Mouse (Mus musculus) forebrain, embryonic 12.5 days (tissue): ENCODE data around the gene Slc4a5. TPM values are rescaled to one million over a fixed set of nuclear protein-coding genes. Genes with fewer than 3 reads are reported as not detected.
"Not testable (repeated sequence)": the region's sequence is repeated elsewhere in the genome, so short reads cannot be mapped to it uniquely, and the experiment has no call there.

ENCODE experiments used
- ATAC-seq: fragments of 200-750 bp; cut with Nextera tagmentation; 2 replicates; pipeline ENCODE4 v1.8.0; 2017; ENCODE audit warnings: moderate TSS enrichment; ENCODE audit not compliant: low FRiP score
- H3K27ac ChIP-seq: fragments of 300-500 bp; sonication (generic); 2 replicates; pipeline ENCODE4 v1.5.1; 2016; ENCODE audit warnings: mild to moderate bottlenecking
- H3K27me3 ChIP-seq: fragments of 300-500 bp; sonication (generic); 2 replicates; pipeline ENCODE4 v1.6.1; 2016; ENCODE audit warnings: mild to moderate bottlenecking
- H3K36me3 ChIP-seq: fragments of 300-500 bp; sonication (generic); replicated peaks from 2 replicates; pipeline ENCODE4 v1.6.1; 2016; ENCODE audit warnings: mild to moderate bottlenecking
- H3K4me1 ChIP-seq: fragments of 300-500 bp; sonication (generic); 2 replicates; pipeline ENCODE4 v1.6.1; 2016
- H3K4me2 ChIP-seq: fragments of 300-500 bp; sonication (generic); 2 replicates; pipeline ENCODE4 v1.6.1; 2016; ENCODE audit warnings: mild to moderate bottlenecking, moderate library complexity
- H3K4me3 ChIP-seq: fragments of 300-500 bp; sonication (generic); replicated peaks from 2 replicates; pipeline ENCODE4 v1.5.1; 2016; ENCODE audit warnings: mild to moderate bottlenecking
- H3K9ac ChIP-seq: fragments of 300-500 bp; sonication (generic); 2 replicates; pipeline ENCODE4 v1.6.1; 2016; ENCODE audit warnings: mild to moderate bottlenecking
- H3K9me3 ChIP-seq: fragments of 300-500 bp; sonication (generic); 2 replicates; pipeline ENCODE4 v1.6.1; 2016
- WGBS: fragments of 180-500 bp; shearing (Covaris S2); methylation state at CpG from one replicate; pipeline ENCODE4 v1.1.7; 2016; 5-methylcytosine and 5-hydroxymethylcytosine counted together
- polyA plus RNA-seq: library from polyadenylated mRNA; unstranded; fragments of >200 nt; fragmentation: Nextera tagmentation; extraction: Ambion mirVana; gene quantifications from 2 replicates; pipeline ENCODE4 v1.2.1, GENCODE M21; 2016

Gene Slc4a5
- polyA plus RNA-seq, 1 experiment from 2014 or later, result 0.24 TPM

DNA sequence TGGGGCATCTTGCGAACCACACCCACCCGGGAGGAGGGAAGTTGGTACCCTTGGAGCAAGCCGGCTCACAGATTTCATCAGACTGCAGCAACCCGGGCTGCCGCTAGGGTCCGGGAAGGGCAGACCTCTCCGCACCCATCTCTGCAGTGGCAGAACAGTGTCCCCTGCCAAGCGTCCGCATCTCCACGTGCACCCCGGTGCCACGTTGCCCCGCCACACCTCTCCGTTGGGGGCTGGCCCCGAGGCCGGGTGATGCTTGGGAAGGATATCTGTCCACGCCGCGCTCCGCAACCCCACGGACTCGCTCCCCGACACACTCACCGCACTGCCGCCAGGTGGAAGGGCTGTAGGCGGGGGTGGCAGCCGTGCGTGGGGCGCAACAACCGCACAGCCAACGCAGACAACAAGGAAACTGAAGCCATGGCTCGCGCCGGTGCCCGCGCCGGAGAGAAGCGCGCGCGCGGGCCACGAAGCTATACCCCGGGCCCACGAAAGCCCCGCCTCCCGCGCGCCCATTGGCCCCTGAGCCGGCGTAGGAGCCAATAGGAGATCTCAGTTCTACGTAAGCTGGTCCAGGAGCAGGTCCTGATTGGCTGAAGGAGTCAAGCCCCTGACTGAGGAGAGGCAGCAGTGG, 97.6 kb downstream of the Slc4a5 start:
- peak overlapping the region; percentile 86 for H3K9ac ChIP-seq
- peak; percentile 99 for ATAC-seq
- H3K4me3 ChIP-seq, result peak overlapping the region; percentile 93
- H3K27me3 ChIP-seq, result no peaks in the 10 kb centered on the region
- H3K27ac ChIP-seq, result peak overlapping the region; percentile 65; the same call in 1 of the 2 replicates
- peaks cover 16% of the 10 kb centered on the region for H3K4me1 ChIP-seq
- H3K36me3 ChIP-seq, result peaks cover 11% of the 10 kb centered on the region
- no peaks in the 10 kb centered on the region for H3K9me3 ChIP-seq
- WGBS, result under 1% methylated on average over 52 of the region's 52 CpGs
- peak overlapping the region; percentile 77 for H3K4me2 ChIP-seq

DNA sequence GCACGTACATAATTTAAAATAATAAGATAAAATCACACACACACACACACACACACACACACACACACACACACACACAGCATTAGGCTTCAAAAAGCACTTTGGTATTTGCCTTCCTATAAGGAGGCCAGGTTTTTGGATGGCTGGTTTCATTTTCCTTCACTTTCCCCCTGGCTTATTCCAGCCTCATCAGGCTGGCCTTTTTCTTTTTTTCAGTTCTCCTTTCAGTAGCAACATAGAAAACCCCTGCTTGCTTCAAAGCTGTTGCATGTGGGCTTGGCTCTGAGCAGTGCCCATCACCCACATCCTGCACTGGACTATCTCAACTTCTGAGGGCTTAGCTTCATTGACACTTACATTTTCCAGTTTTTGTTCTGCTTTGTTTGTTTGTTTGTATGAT, 102.3 kb downstream of the Slc4a5 start:
- no peak overlapping the region for H3K4me2 ChIP-seq
- no peak overlapping the region for H3K9ac ChIP-seq
- H3K27me3 ChIP-seq, result no peaks in the 10 kb centered on the region
- H3K36me3 ChIP-seq, result no peaks in the 10 kb centered on the region
- peaks cover 10% of the 10 kb centered on the region for H3K4me1 ChIP-seq
- H3K4me3 ChIP-seq, result no peak overlapping the region
- 50% methylated on average over 1 of the region's 1 CpGs for WGBS
- no peaks in the 10 kb centered on the region for H3K9me3 ChIP-seq
- ATAC-seq, result no peak
- H3K27ac ChIP-seq, result no peak overlapping the region

DNA sequence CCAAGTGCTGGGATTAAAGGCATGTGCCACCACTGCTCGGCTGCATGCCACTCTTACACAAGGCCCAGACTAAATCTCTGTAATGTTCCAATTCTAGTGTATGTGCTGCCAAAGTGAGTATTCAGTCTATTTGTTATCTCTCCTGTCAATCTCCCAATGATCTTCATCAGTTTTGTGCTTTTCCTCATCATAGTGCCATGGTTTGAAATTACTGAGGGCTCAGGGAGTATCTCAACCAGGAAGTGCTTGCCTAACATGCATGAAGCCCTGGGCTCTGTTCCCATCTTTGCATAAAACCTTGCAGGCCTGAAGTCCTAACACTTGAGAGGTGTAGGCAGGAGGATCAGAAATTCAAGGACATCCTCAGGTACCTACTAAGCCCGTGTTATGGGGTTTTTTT, 103.2 kb downstream of the Slc4a5 start:
- no peak for ATAC-seq
- WGBS, result 77% methylated on average over 2 of the region's 2 CpGs
- Histone ChIP-seq H3K9me3 (no peaks in the 10 kb centered on the region), H3K4me3 (no peak overlapping the region), H3K27ac (no peak overlapping the region), H3K9ac (no peak overlapping the region), H3K27me3 (no peaks in the 10 kb centered on the region), H3K4me2 (no peak overlapping the region), H3K4me1 (peaks cover 14% of the 10 kb centered on the region), H3K36me3 (no peaks in the 10 kb centered on the region)

GRCm38 (mm10) chr6:83323652-83324419, 104.2 kb downstream of the Slc4a5 start:
- no peak overlapping the region for H3K4me2 ChIP-seq
- H3K27ac ChIP-seq, result no peak overlapping the region
- no peaks in the 10 kb centered on the region for H3K27me3 ChIP-seq
- H3K9ac ChIP-seq, result no peak overlapping the region
- H3K9me3 ChIP-seq, result no peaks in the 10 kb centered on the region
- ATAC-seq, result no peak
- 73% methylated on average over 8 of the region's 8 CpGs for WGBS
- peaks cover 14% of the 10 kb centered on the region for H3K4me1 ChIP-seq
- no peak overlapping the region for H3K4me3 ChIP-seq
- H3K36me3 ChIP-seq, result 0 out of 2 replicates have a peak, but pooled peaks cover under 1% of the 10 kb centered on the region

DNA sequence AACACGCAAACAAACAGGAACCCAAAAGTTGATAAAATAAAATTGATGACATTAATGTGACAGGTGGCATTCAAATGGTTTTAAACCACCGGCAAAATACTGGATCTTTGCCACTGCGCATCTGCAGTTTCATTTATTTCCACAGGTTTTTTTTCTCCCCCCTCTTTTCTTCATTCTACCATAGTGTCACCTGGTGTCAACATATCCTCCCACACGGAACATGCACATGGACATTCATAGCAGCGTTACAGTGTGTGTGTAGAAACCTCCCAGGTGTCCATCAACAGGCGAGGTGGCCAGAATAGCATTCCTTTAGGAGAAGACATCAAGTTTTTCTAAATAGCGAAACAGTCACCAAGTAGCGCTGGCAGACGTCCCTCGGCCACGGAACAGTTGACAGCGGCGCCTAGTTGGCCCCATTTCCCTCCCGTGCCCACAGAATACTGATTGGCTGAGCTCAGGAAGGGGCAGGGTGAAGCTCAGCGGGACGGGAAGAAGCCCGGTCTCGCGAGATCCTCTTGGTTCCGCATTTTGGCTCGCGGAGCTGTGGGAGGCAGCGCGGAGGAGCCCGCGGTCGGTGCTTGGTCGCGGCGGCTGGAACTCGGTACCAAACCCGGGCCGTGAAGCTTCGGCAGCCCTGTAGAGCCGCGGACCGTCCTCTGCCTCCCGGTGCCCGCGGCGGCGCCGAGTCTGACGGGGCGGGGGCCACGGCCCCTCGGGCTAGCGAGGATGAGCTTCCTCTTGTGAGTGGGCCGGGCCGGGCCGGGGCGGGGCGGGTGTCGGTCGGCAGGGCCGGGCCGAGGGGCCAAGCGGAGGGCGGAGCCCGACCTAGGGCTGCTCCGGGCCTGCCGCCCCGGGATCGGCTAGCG, 106.1 kb downstream of the Slc4a5 start, which contains the start of the genes Mthfd2 and Mob1a:
TSS of gene Mthfd2 (minus strand) at position 384 of the 869 bp plus-strand sequence.
TSS of gene Mob1a (plus strand) at position 492 of the 869 bp plus-strand sequence.
- Histone ChIP-seq H3K4me1 (peaks cover 14% of the 10 kb centered on the region), H3K4me2 (peak within 1 kb of the TSS; percentile 78), H3K9ac (peak within 1 kb of the TSS; percentile 98), H3K9me3 (no peaks in the 10 kb centered on the region), H3K4me3 (peak within 1 kb of the TSS; percentile 97), H3K27ac (peak within 1 kb of the TSS; percentile 93), H3K27me3 (no peaks in the 10 kb centered on the region), H3K36me3 (peaks cover 14% of the 10 kb centered on the region)
- peak; percentile 98 for ATAC-seq
- WGBS, result 1% methylated on average over 65 of the region's 65 CpGs

DNA sequence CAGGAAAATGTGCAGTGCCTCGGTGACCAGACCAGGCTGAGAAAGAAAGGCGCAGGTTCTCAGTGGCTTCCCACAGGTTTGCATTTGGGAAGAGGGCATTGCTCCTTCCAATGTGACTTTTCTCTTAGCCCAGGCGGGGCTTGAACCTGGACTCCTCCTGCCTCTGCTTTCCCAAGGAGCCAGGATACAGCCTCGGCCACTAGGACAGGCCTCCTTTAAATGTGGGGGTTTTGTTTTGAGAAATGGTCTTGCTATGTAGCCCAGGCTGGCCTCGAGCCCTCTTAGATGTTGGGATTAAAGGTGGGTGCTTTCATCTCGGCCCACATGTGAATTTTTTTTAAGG, 106.7 kb downstream of the Slc4a5 start:
- peaks cover 14% of the 10 kb centered on the region for H3K4me1 ChIP-seq
- peak overlapping the region; percentile 78 for H3K4me2 ChIP-seq
- H3K9me3 ChIP-seq, result no peaks in the 10 kb centered on the region
- peak overlapping the region; percentile 97 for H3K4me3 ChIP-seq
- H3K27ac ChIP-seq, result peak overlapping the region; percentile 93
- 7% methylated on average over 6 of the region's 6 CpGs for WGBS
- H3K36me3 ChIP-seq, result peaks cover 19% of the 10 kb centered on the region
- ATAC-seq, result peak; percentile 39; the same call in 1 of the 2 replicates
- H3K27me3 ChIP-seq, result no peaks in the 10 kb centered on the region
- H3K9ac ChIP-seq, result peak overlapping the region; percentile 98

DNA sequence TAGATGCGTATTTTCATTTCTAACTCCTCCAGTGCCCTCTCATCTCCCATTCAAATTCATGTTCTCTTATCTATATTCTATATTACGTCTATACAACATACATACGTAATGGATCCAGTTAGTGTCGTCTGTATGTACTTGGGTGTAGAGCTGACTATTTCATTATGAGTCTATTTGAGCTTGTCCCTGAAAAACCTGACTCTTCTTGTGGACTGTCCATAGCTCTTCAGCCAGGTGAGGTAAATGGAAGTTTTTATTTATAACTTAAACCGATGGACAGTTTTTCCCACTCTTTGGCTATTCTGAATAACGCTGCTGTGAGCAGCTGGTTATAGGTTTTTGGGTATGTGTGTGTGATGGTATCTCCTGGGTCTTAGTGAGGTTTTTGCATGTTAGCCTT, 107.1 kb downstream of the Slc4a5 start:
- 75% methylated on average over 6 of the region's 6 CpGs for WGBS

GRCm38 (mm10) chr6:83327591-83328190, 108.1 kb downstream of the Slc4a5 start:
- Histone ChIP-seq H3K4me2 (no peak overlapping the region), H3K4me1 (peaks cover 14% of the 10 kb centered on the region), H3K27me3 (no peaks in the 10 kb centered on the region), H3K36me3 (peaks cover 30% of the 10 kb centered on the region), H3K27ac (no peak overlapping the region), H3K4me3 (no peak overlapping the region), H3K9me3 (no peaks in the 10 kb centered on the region), H3K9ac (no peak overlapping the region)
- WGBS, result 93% methylated on average over 3 of the region's 3 CpGs
- no peak for ATAC-seq

More for the DNA sequence above, 107.1 kb downstream of the Slc4a5 start:
- no peak overlapping the region for H3K27ac ChIP-seq
- H3K4me2 ChIP-seq, result peak overlapping the region; percentile 78
- no peak for ATAC-seq
- peak overlapping the region; percentile 97 for H3K4me3 ChIP-seq
- peaks cover 14% of the 10 kb centered on the region for H3K4me1 ChIP-seq
- H3K36me3 ChIP-seq, result peaks cover 23% of the 10 kb centered on the region
- peak overlapping the region; percentile 98 for H3K9ac ChIP-seq
- H3K9me3 ChIP-seq, result no peaks in the 10 kb centered on the region
- no peaks in the 10 kb centered on the region for H3K27me3 ChIP-seq

GRCm38 (mm10) chr6:83341387-83341786, 121.8 kb downstream of the Slc4a5 start:
- 79% methylated on average over 3 of the region's 3 CpGs for WGBS
- Histone ChIP-seq H3K4me3 (no peak overlapping the region), H3K27me3 (no peaks in the 10 kb centered on the region), H3K9ac (no peak overlapping the region), H3K9me3 (no peaks in the 10 kb centered on the region), H3K4me2 (no peak overlapping the region), H3K36me3 (peaks cover 59% of the 10 kb centered on the region), H3K4me1 (no peaks in the 10 kb centered on the region), H3K27ac (no peak overlapping the region)
- ATAC-seq, result no peak

GRCm38 (mm10) chr6:83342957-83343356, 123.3 kb downstream of the Slc4a5 start:
- no peak for ATAC-seq
- WGBS, result 92% methylated on average over 2 of the region's 2 CpGs
- H3K36me3 ChIP-seq, result peaks cover 50% of the 10 kb centered on the region

DNA sequence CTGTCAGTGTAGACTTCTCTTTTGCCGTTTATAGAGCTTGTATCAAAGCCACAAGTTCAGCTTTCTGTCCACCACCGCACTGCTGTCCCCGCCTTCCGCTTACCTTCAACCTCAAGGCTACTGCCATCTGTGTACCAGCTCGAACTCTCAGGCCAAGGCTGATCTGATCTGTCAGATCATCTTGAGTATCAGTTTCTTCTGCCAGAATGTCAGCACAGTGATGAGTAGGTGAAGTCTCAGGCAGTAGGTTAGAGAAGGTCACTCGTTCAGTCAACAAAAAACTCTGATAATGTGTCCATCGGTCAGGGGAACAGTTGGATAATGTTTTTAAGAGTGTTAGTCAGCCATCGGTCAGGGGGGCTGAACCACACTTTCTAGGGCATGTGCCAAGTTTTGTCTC, 125.7 kb downstream of the Slc4a5 start:
- not testable (repeated sequence) for H3K4me3 ChIP-seq, H3K27me3 ChIP-seq, H3K9ac ChIP-seq, H3K4me2 ChIP-seq, H3K27ac ChIP-seq, ATAC-seq, H3K9me3 ChIP-seq
- Histone ChIP-seq H3K4me1 (peaks cover 10% of the 10 kb centered on the region), H3K36me3 (peaks cover 30% of the 10 kb centered on the region)
- WGBS, result 92% methylated on average over 8 of the region's 8 CpGs

More at GRCm38 (mm10) chr6:83342957-83343356, 123.3 kb downstream of the Slc4a5 start:
- Histone ChIP-seq H3K27me3 (no peaks in the 10 kb centered on the region), H3K4me3 (no peak overlapping the region), H3K9ac (no peak overlapping the region), H3K4me2 (no peak overlapping the region), H3K4me1 (no peaks in the 10 kb centered on the region), H3K9me3 (no peaks in the 10 kb centered on the region), H3K27ac (no peak overlapping the region)
